13 mouse cellular contexts compared by ENCODE assay signal in the genomic region with DNA sequence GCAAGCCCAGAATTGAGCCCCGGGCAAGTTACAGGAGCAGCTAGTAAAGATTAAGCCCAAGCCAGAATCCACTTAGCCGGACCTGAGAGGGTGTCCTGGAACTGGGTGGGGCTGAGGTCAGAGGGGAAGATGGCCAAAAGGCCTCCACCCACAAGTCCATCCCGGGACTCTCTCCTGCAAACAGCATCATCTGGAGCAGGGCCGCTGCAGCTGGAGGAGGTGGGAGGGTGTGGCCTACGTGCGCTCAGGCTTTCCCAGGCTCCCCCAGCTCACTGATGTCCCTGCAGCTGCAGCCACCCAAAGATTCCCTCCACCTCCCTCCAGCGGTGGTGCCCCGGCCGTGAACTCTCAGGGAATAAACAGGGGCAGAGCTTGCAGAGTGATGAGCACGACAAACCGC.
A peak's percentile ranks its signal among the peaks of the same experiment; 100 is the strongest.
DNase-seq lines count a peak whose midpoint lies in the region; ATAC-seq and TF ChIP-seq lines count a peak whose summit lies in the region.
"Had no signal": no experiment of that assay in that cellular context is flagged by ENCODE, and none has a peak within 500 bp of the region (broad histone marks: within the 10 kb centered on the region; RNA-seq: fewer than 3 reads in every experiment).

No protein-coding gene starts in this region.

- no peak overlapping the region for H3K4me3 ChIP-seq in forebrain, embryonic 10.5 days
- no peak overlapping the region for H3K4me3 ChIP-seq in forebrain, embryonic 13.5 days
- no peak overlapping the region for H3K4me3 ChIP-seq in lung, postnatal 0 days (ENCODE audit: low read depth, low read length)
- no peak overlapping the region for H3K4me3 ChIP-seq in lung, adult 2 months (replicated peaks; ENCODE audit: extremely low read depth, low read depth, low read length)
- H3K4me3 ChIP-seq in limb, embryonic 12.5 days (replicated peaks), result no peak overlapping the region
- H3K4me3 ChIP-seq: neural tube, embryonic 13.5 days had no signal

- H3K4me1 ChIP-seq in forebrain, embryonic 10.5 days, result peaks cover 27% of the 10 kb centered on the region
- H3K4me1 ChIP-seq in forebrain, embryonic 13.5 days, result 0 out of 2 replicates have a peak, but pooled peaks cover 11% of the 10 kb centered on the region
- no peaks in the 10 kb centered on the region for H3K4me1 ChIP-seq in lung, postnatal 0 days (ENCODE audit: insufficient read depth, low read depth, low read length)
- no peaks in the 10 kb centered on the region for H3K4me1 ChIP-seq in lung, adult 2 months (ENCODE audit: control insufficient read depth, insufficient read depth, low read length)
- H3K4me1 ChIP-seq in limb, embryonic 12.5 days (replicated peaks), result peaks cover 25% of the 10 kb centered on the region

- no peaks in the 10 kb centered on the region for H3K36me3 ChIP-seq in forebrain, embryonic 10.5 days (replicated peaks)
- H3K36me3 ChIP-seq in forebrain, embryonic 13.5 days (ENCODE audit: poor library complexity, severe bottlenecking), result no peaks in the 10 kb centered on the region
- H3K36me3 ChIP-seq in lung, postnatal 0 days (ENCODE audit: insufficient read depth, low read length), result no peaks in the 10 kb centered on the region
- no peaks in the 10 kb centered on the region for H3K36me3 ChIP-seq in limb, embryonic 12.5 days
- H3K36me3 ChIP-seq: neural tube, embryonic 13.5 days had no signal

- DNase-seq in forebrain, embryonic 10.5 days (ENCODE audit: extremely low spot score, low spot score), result no peak
- DNase-seq in lung, postnatal 0 days (ENCODE audit: low spot score), result no peak
- no peak for DNase-seq in lung, adult 2 months
- peak; percentile 19 for DNase-seq in forelimb bud, embryonic 11.5 days (ENCODE audit: low read depth, low spot score)
- no peak for DNase-seq in layer of hippocampus, adult 11-12 months (ENCODE audit: low spot score)
- DNase-seq in ovary, postnatal 10 days (ENCODE audit: low spot score), result no peak
- DNase-seq: adrenal gland, postnatal 25 days; cerebellum, adult 8-10 months; kidney, adult 9 months; spleen, adult 18-20 months had no signal

- 23% methylated on average over 11 of the region's 11 CpGs for WGBS in forebrain, embryonic 10.5 days
- WGBS in forebrain, embryonic 13.5 days, result 32% methylated on average over 11 of the region's 11 CpGs
- WGBS in lung, postnatal 0 days, result 17% methylated on average over 10 of the region's 11 CpGs
- WGBS in lung, adult 2 months, result 24% methylated on average over 11 of the region's 11 CpGs
- 16% methylated on average over 11 of the region's 11 CpGs for WGBS in limb, embryonic 12.5 days

- TF ChIP-seq EP300 in lung, postnatal 0 days (IDR thresholded peaks at IDR 0.05), result no peak

- H3K9ac ChIP-seq in forebrain, embryonic 13.5 days, result no peak overlapping the region
- H3K9ac ChIP-seq in lung, postnatal 0 days (replicated peaks; ENCODE audit: low read depth), result no peak overlapping the region
- no peak overlapping the region for H3K9ac ChIP-seq in limb, embryonic 12.5 days (replicated peaks)
- H3K9ac ChIP-seq: neural tube, embryonic 13.5 days had no signal

- no peak for ATAC-seq in forebrain, embryonic 13.5 days
- 0 out of 2 replicates have a peak, but pooled peaks have one; percentile 12 for ATAC-seq in lung, postnatal 0 days
- ATAC-seq in limb, embryonic 12.5 days (ENCODE audit: insufficient number of reproducible peaks, insufficient read depth, low FRiP score, low TSS enrichment, low read depth), result 0 out of 2 replicates have a peak, but pooled peaks have one; percentile 18

- H3K9me3 ChIP-seq in forebrain, embryonic 10.5 days, result no peaks in the 10 kb centered on the region
- H3K9me3 ChIP-seq in forebrain, embryonic 13.5 days (replicated peaks), result no peaks in the 10 kb centered on the region
- H3K9me3 ChIP-seq in lung, postnatal 0 days (ENCODE audit: low read length), result no peaks in the 10 kb centered on the region
- H3K9me3 ChIP-seq in limb, embryonic 12.5 days, result no peaks in the 10 kb centered on the region
- H3K9me3 ChIP-seq: neural tube, embryonic 13.5 days had no signal

- TF ChIP-seq POLR2A in lung, adult 2 months (IDR thresholded peaks at IDR 0.05; ENCODE audit: borderline replicate concordance, extremely low read depth, low read depth, low read length), result no peak

- H3K27me3 ChIP-seq in forebrain, embryonic 10.5 days (ENCODE audit: poor library complexity, severe bottlenecking), result peaks cover 43% of the 10 kb centered on the region
- no peaks in the 10 kb centered on the region for H3K27me3 ChIP-seq in forebrain, embryonic 13.5 days
- H3K27me3 ChIP-seq in lung, postnatal 0 days (replicated peaks; ENCODE audit: insufficient read depth, low read length), result no peaks in the 10 kb centered on the region
- 0 out of 2 replicates have a peak, but pooled peaks cover 3% of the 10 kb centered on the region for H3K27me3 ChIP-seq in limb, embryonic 12.5 days
- H3K27me3 ChIP-seq: neural tube, embryonic 13.5 days had no signal

- TF ChIP-seq CTCF in lung, postnatal 0 days (IDR thresholded peaks at IDR 0.05), result no peak
- TF ChIP-seq CTCF in lung, adult 2 months (IDR thresholded peaks at IDR 0.05; ENCODE audit: insufficient read depth, low read length), result no peak

- peak overlapping the region; percentile 33; the same call in 1 of the 2 replicates for H3K27ac ChIP-seq in forebrain, embryonic 10.5 days
- no peak overlapping the region for H3K27ac ChIP-seq in forebrain, embryonic 13.5 days
- H3K27ac ChIP-seq in lung, postnatal 0 days (ENCODE audit: low read length), result no peak overlapping the region
- no peak overlapping the region for H3K27ac ChIP-seq in limb, embryonic 12.5 days
- H3K27ac ChIP-seq: neural tube, embryonic 13.5 days had no signal

- H3K4me2 ChIP-seq in forebrain, embryonic 13.5 days, result no peak overlapping the region
- no peak overlapping the region for H3K4me2 ChIP-seq in lung, postnatal 0 days (replicated peaks; ENCODE audit: low read depth, low read length)
- no peak overlapping the region for H3K4me2 ChIP-seq in limb, embryonic 12.5 days
- H3K4me2 ChIP-seq: neural tube, embryonic 13.5 days had no signal
